Mouse (Mus musculus) lung, postnatal 0 days (tissue): ENCODE measurements around the gene Aspg. TPM values are rescaled to one million over a fixed set of nuclear protein-coding genes. Genes with fewer than 3 reads are reported as not detected.

Experiments used
- ATAC-seq: fragments of 200-750 bp; cut with Nextera tagmentation; 2 replicates; pipeline ENCODE4 v1.8.0; 2017; ENCODE audit warnings: moderate library complexity
- DNase-seq: peaks from one replicate; pipeline ENCODE4 v3.0.0-alpha.2; 2016; ENCODE audit warnings: low spot score
- H3K27ac ChIP-seq: fragments of 300-500 bp; sonication (generic); 2 replicates; pipeline ENCODE4 v1.5.1; 2014; ENCODE audit warnings: antibody characterized with exemption, mild to moderate bottlenecking, low read length, mixed read lengths
- H3K27me3 ChIP-seq: fragments of 300-500 bp; sonication (generic); replicated peaks from 2 replicates; pipeline ENCODE4 v1.6.1; 2014; ENCODE audit warnings: low read length, mixed read lengths; ENCODE audit not compliant: insufficient read depth
- H3K36me3 ChIP-seq: fragments of 300-500 bp; sonication (generic); 2 replicates; pipeline ENCODE4 v1.6.1; 2014; ENCODE audit warnings: low read length, mixed read lengths; ENCODE audit not compliant: insufficient read depth
- H3K4me1 ChIP-seq: fragments of 300-500 bp; sonication (generic); 2 replicates; pipeline ENCODE4 v1.6.1; 2014; ENCODE audit warnings: antibody characterized with exemption, low read depth, low read length, mixed read lengths; ENCODE audit not compliant: insufficient read depth
- H3K4me2 ChIP-seq: fragments of 300-500 bp; sonication (generic); replicated peaks from 2 replicates; pipeline ENCODE4 v1.6.1; 2014; ENCODE audit warnings: low read depth, mild to moderate bottlenecking, low read length, moderate library complexity, mixed read lengths
- H3K4me3 ChIP-seq: fragments of 300-500 bp; sonication (generic); 2 replicates; pipeline ENCODE4 v1.5.1; 2014; ENCODE audit warnings: low read depth, low read length
- H3K9ac ChIP-seq: fragments of 300-500 bp; sonication (generic); replicated peaks from 2 replicates; pipeline ENCODE4 v1.6.1; 2014; ENCODE audit warnings: low read depth, mild to moderate bottlenecking
- H3K9me3 ChIP-seq: fragments of 300-500 bp; sonication (generic); 2 replicates; pipeline ENCODE4 v1.6.1; 2016; ENCODE audit warnings: low read length, mixed read lengths
- CTCF ChIP-seq: IDR thresholded peaks from 2 replicates; pipeline ENCODE4 v1.5.1; 2016; ENCODE audit warnings: antibody characterized with exemption, mild to moderate bottlenecking
- EP300 ChIP-seq: IDR thresholded peaks from 2 replicates; pipeline ENCODE4 v1.6.1; 2016; ENCODE audit warnings: antibody characterized with exemption, mild to moderate bottlenecking, control low read depth
- WGBS: fragments of 180-500 bp; shearing (Covaris S2); extraction: QIAGEN DNeasy Blood & Tissue Kit; methylation state at CpG from one replicate; pipeline ENCODE4 v1.1.7; 2014; 5-methylcytosine and 5-hydroxymethylcytosine counted together
- polyA plus RNA-seq: library from polyadenylated mRNA; unstranded; fragments of >200 nt; fragmentation: Nextera tagmentation; extraction: Ambion mirVana; gene quantifications from 2 replicates; pipeline ENCODE4 v1.2.1, GENCODE M21; 2015

Aspg gene
- polyA plus RNA-seq, 1 experiment from 2014 or later: 2.5 TPM

DNA sequence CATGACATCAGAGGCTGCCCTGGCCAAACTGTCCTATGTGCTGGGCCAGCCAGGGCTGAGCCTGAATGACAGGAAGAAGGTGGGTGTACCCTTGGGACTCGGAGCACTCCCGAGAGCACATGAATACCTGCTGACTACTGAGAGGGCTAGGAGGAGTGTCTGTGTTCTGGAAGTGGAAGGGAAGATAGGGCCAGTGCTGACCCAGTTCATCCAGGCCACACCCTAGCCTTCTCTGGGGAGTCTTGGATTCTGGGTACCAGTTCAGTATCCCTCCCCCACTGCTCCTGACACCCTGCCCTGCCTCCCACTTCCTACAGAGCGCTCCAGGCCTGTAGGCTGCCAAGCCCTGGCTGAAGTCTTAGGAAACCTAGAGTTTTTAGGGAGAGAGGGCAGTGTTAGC, 14.7 kb downstream of the Aspg start:
- Histone ChIP-seq H3K9me3 (no peaks in the 10 kb centered on the region), H3K4me1 (no peaks in the 10 kb centered on the region; the same call in 1 of the 2 replicates), H3K27ac (no peak overlapping the region), H3K27me3 (no peaks in the 10 kb centered on the region), H3K4me2 (no peak overlapping the region), H3K36me3 (no peaks in the 10 kb centered on the region), H3K4me3 (no peak overlapping the region), H3K9ac (no peak overlapping the region)
- DNase-seq (no peak), ATAC-seq (no peak)
- TF ChIP-seq CTCF (no peak), EP300 (no peak)
- WGBS: 47% methylated on average over 3 of the region's 3 CpGs

DNA sequence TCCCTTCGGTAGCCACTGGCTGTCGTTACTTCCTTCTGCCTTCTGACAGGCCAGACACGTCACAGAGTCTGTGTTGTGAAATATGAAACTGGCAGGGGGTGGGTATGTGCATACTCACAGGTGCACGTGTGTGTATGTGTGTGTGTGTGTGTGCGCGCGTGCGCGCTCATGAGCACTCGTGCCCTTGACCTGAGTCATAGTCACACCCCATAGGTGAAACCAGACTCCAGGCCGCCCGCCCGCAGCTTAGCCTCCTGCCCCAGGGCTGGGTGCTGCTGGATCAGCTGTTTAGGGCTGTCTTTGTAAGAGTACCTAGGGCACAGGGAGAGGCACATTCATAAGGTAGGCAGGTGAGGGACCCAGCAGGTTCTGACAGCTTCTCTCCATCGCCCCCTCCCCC, 19.4 kb downstream of the Aspg start:
- Histone ChIP-seq H3K4me1 (peaks cover 6% of the 10 kb centered on the region), H3K4me3 (no peak overlapping the region), H3K4me2 (no peak overlapping the region; the same call in none of the 2 replicates), H3K36me3 (no peaks in the 10 kb centered on the region), H3K9ac (no peak overlapping the region), H3K27me3 (no peaks in the 10 kb centered on the region), H3K27ac (peak overlapping the region; percentile 79), H3K9me3 (no peaks in the 10 kb centered on the region)
- DNase-seq (peak; percentile 88), ATAC-seq (peak; percentile 86)
- 52% methylated on average over 14 of the region's 14 CpGs for WGBS
- TF ChIP-seq CTCF (no peak), EP300 (peak; percentile 88)

GRCm38 (mm10) chr12:112126931-112127635, 20.6 kb downstream of the Aspg start:
- Histone ChIP-seq H3K9me3 (no peaks in the 10 kb centered on the region), H3K27ac (0 out of 2 replicates have a peak overlapping the region, but pooled peaks have one; percentile 79), H3K9ac (no peak overlapping the region), H3K27me3 (peaks cover 6% of the 10 kb centered on the region; the same call in 1 of the 2 replicates), H3K4me1 (peaks cover 9% of the 10 kb centered on the region), H3K4me2 (no peak overlapping the region), H3K36me3 (no peaks in the 10 kb centered on the region), H3K4me3 (no peak overlapping the region)
- no peak for DNase-seq
- TF ChIP-seq EP300 (no peak), CTCF (peak; percentile 46)
- 58% methylated on average over 14 of the region's 14 CpGs for WGBS
- ATAC-seq: no peak

- 77% methylated on average over 4 of the region's 4 CpGs for WGBS
These were observed 22.0 kb downstream of the Aspg start for GRCm38 (mm10) chr12:112128526-112128925.

GRCm38 (mm10) chr12:112129300-112129856, 22.9 kb downstream of the Aspg start:
- H3K36me3 ChIP-seq: no peaks in the 10 kb centered on the region
- no peak overlapping the region for H3K4me3 ChIP-seq
- H3K27ac ChIP-seq: peak overlapping the region; percentile 89
- H3K9ac ChIP-seq: no peak overlapping the region
- WGBS: 55% methylated on average over 6 of the region's 6 CpGs
- peaks cover 6% of the 10 kb centered on the region; the same call in 1 of the 2 replicates for H3K27me3 ChIP-seq
- ATAC-seq (no peak), DNase-seq (peak; percentile 55)
- no peaks in the 10 kb centered on the region for H3K9me3 ChIP-seq
- TF ChIP-seq CTCF: no peak
- peak overlapping the region; percentile 78; the same call in 1 of the 2 replicates for H3K4me2 ChIP-seq
- peaks cover 9% of the 10 kb centered on the region for H3K4me1 ChIP-seq

More at GRCm38 (mm10) chr12:112128526-112128925, 22.0 kb downstream of the Aspg start:
- ATAC-seq (no peak), DNase-seq (no peak)
- H3K4me2 ChIP-seq: no peak overlapping the region
- H3K4me3 ChIP-seq: no peak overlapping the region
- TF ChIP-seq CTCF (no peak), EP300 (no peak)
- no peak overlapping the region for H3K9ac ChIP-seq
- H3K36me3 ChIP-seq: no peaks in the 10 kb centered on the region
- peaks cover 6% of the 10 kb centered on the region; the same call in 1 of the 2 replicates for H3K27me3 ChIP-seq
- H3K27ac ChIP-seq: no peak overlapping the region
- peaks cover 9% of the 10 kb centered on the region for H3K4me1 ChIP-seq
- no peaks in the 10 kb centered on the region for H3K9me3 ChIP-seq

DNA sequence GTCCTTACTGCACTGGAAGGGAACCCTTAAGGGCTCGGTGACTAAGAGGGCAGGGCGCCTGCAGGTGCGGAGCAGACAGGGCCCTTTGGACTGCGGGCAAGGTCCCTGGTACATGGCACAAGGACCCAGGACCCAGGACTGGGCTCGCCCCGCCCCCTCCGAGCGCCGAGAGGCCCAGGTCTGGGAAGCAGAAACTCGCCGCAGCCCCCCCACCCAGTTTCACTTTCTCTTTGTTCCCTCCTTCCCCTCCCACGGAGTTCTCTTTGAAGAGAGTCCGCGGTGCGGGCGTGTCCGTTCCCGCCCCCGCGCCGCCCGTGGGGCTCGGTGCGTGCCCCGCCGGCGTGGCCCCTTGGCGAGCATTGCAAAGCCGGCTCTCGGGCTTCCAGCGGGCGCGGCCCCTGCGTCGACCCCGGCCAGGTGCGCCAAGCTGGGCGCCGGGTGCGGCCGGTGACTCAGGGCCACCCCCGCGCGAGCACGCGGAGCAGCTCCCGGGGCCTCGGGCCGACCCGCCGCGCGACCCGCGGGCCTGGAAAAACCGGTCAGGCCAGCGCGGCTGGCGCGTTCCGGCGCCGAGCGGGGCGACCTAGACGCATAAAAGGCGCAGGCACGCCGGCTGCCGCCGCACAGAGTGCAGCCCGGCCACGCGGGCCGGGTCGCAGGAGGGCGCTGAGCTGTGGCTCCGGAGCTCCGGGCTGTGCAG, 23.8 kb downstream of the Aspg start:
- H3K4me1 ChIP-seq: peaks cover 9% of the 10 kb centered on the region
- DNase-seq (peak; percentile 81), ATAC-seq (peak; percentile 74)
- peak overlapping the region; percentile 70 for H3K9ac ChIP-seq
- H3K27me3 ChIP-seq: peaks cover 9% of the 10 kb centered on the region; the same call in 1 of the 2 replicates
- WGBS: 2% methylated on average over 44 of the region's 79 CpGs
- H3K27ac ChIP-seq: peak overlapping the region; percentile 89
- H3K4me2 ChIP-seq: peak overlapping the region; percentile 78
- H3K36me3 ChIP-seq: no peaks in the 10 kb centered on the region
- H3K9me3 ChIP-seq: no peaks in the 10 kb centered on the region
- H3K4me3 ChIP-seq: peak overlapping the region; percentile 71
- peak; percentile 24; the same call in 1 of the 2 replicates for TF ChIP-seq CTCF
- TF ChIP-seq EP300: no peak
